27 mouse cellular contexts compared by ENCODE assay signal in the genomic region with DNA sequence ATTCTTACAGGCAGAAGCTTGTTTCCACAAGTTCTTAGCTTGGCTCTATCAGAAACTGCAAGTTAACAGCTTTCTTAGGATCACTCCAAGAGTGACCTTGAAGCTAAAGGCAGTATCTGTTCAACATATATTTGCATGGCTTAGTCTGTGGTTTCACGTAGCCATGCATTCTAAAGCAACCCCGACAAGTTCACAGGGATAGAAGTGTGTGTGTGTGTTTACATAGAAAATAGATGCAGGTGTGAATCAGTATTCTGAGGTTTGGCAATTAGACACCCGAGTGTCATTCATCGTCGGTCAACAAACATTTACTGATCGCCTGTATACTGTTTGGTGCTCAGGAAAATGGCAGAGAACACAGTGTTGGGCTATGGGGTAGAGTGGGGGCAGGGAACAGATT. TPM values are rescaled to one million over a fixed set of nuclear protein-coding genes. Genes with fewer than 3 reads are reported as not detected.
DNase-seq lines count a peak whose midpoint lies in the region; ATAC-seq and TF ChIP-seq lines count a peak whose summit lies in the region.
"Had no signal": no experiment of that assay in that cellular context is flagged by ENCODE, and none has a peak within 500 bp of the region (broad histone marks: within the 10 kb centered on the region; RNA-seq: fewer than 3 reads in every experiment).

No protein-coding gene starts in this region.

- H3K9me3 ChIP-seq in liver, embryonic 13.5 days (replicated peaks): no peaks in the 10 kb centered on the region
- H3K9me3 ChIP-seq in liver, embryonic 11.5 days (ENCODE audit: control insufficient read depth, low read length): no peaks in the 10 kb centered on the region
- no peaks in the 10 kb centered on the region for H3K9me3 ChIP-seq in liver, embryonic 14.5 days (ENCODE audit: control insufficient read depth, low read length)
- no peaks in the 10 kb centered on the region for H3K9me3 ChIP-seq in liver, postnatal 0 days (ENCODE audit: low read length)
- H3K9me3 ChIP-seq: forebrain, embryonic 10.5 days; forebrain, embryonic 13.5 days; heart, embryonic 12.5 days; heart, embryonic 15.5 days; hindbrain, embryonic 10.5 days; hindbrain, embryonic 13.5 days had no signal

- no peak overlapping the region for H3K4me3 ChIP-seq in liver, embryonic 13.5 days (replicated peaks)
- H3K4me3 ChIP-seq in liver, embryonic 11.5 days (ENCODE audit: low read depth, low read length): no peak overlapping the region
- H3K4me3 ChIP-seq in liver, embryonic 14.5 days (ENCODE audit: insufficient read depth in 1 of 2, low read depth in 2 of 2, low read length in 2 of 2): no peak overlapping the region
- H3K4me3 ChIP-seq in liver, postnatal 0 days (ENCODE audit: low read depth, low read length): no peak overlapping the region
- no peak overlapping the region for H3K4me3 ChIP-seq in thymus, adult 2 months (ENCODE audit: control insufficient read depth, insufficient read depth, low read length)
- H3K4me3 ChIP-seq: forebrain, embryonic 10.5 days; forebrain, embryonic 13.5 days; gastrocnemius, adult 2 months; heart, embryonic 12.5 days; heart, embryonic 15.5 days; hindbrain, embryonic 10.5 days; hindbrain, embryonic 13.5 days had no signal

- TF ChIP-seq CTCF in liver, embryonic 14.5 days (IDR thresholded peaks at IDR 0.05; ENCODE audit: low read depth): no peak
- TF ChIP-seq CTCF in liver, postnatal 0 days (IDR thresholded peaks at IDR 0.05; ENCODE audit: low read depth): no peak
- no peak for TF ChIP-seq CTCF in thymus, adult 2 months (IDR thresholded peaks at IDR 0.05; ENCODE audit: borderline replicate concordance, control insufficient read depth, extremely low read depth, insufficient read depth, low read length, poor library complexity)

- H3K36me3 ChIP-seq in liver, embryonic 13.5 days: no peaks in the 10 kb centered on the region
- no peaks in the 10 kb centered on the region for H3K36me3 ChIP-seq in liver, embryonic 11.5 days (ENCODE audit: control insufficient read depth, insufficient read depth, low read length)
- no peaks in the 10 kb centered on the region for H3K36me3 ChIP-seq in liver, embryonic 14.5 days (replicated peaks; ENCODE audit: control insufficient read depth, insufficient read depth, low read depth)
- no peaks in the 10 kb centered on the region for H3K36me3 ChIP-seq in liver, postnatal 0 days (replicated peaks; ENCODE audit: insufficient read depth, low read length)
- H3K36me3 ChIP-seq in thymus, adult 2 months (ENCODE audit: control insufficient read depth, insufficient read depth, low read length): no peaks in the 10 kb centered on the region
- H3K36me3 ChIP-seq: forebrain, embryonic 10.5 days; heart, embryonic 12.5 days; heart, embryonic 15.5 days; hindbrain, embryonic 10.5 days; hindbrain, embryonic 13.5 days had no signal

- peaks cover 68% of the 10 kb centered on the region for H3K4me1 ChIP-seq in liver, embryonic 13.5 days (replicated peaks)
- peaks cover 11% of the 10 kb centered on the region for H3K4me1 ChIP-seq in liver, embryonic 11.5 days (replicated peaks; ENCODE audit: control insufficient read depth, insufficient read depth, low read length)
- H3K4me1 ChIP-seq in liver, embryonic 14.5 days (replicated peaks; ENCODE audit: control insufficient read depth in 2 of 2, insufficient read depth in 2 of 2, low read length in 1 of 2): peaks cover 30 to 45% of the 10 kb centered on the region in 2 experiments
- peaks cover 33% of the 10 kb centered on the region for H3K4me1 ChIP-seq in liver, postnatal 0 days (ENCODE audit: insufficient read depth)
- H3K4me1 ChIP-seq in thymus, adult 2 months (replicated peaks; ENCODE audit: control insufficient read depth, insufficient read depth, low read length): no peaks in the 10 kb centered on the region

- H3K9ac ChIP-seq in liver, embryonic 13.5 days: no peak overlapping the region
- H3K9ac ChIP-seq in liver, embryonic 11.5 days (ENCODE audit: low read depth, low read length): no peak overlapping the region
- H3K9ac ChIP-seq in liver, embryonic 14.5 days (replicated peaks): no peak overlapping the region
- H3K9ac ChIP-seq in liver, postnatal 0 days (replicated peaks): no peak overlapping the region
- H3K9ac ChIP-seq: forebrain, embryonic 13.5 days; heart, embryonic 12.5 days; heart, embryonic 15.5 days; hindbrain, embryonic 13.5 days had no signal

- H3K27me3 ChIP-seq in liver, embryonic 13.5 days: no peaks in the 10 kb centered on the region
- no peaks in the 10 kb centered on the region for H3K27me3 ChIP-seq in liver, embryonic 11.5 days (replicated peaks; ENCODE audit: control insufficient read depth, insufficient read depth, low read length)
- no peaks in the 10 kb centered on the region for H3K27me3 ChIP-seq in liver, embryonic 14.5 days (ENCODE audit: control insufficient read depth, insufficient read depth, low read length)
- H3K27me3 ChIP-seq in liver, postnatal 0 days (ENCODE audit: insufficient read depth, low read length): no peaks in the 10 kb centered on the region
- H3K27me3 ChIP-seq in thymus, adult 2 months (ENCODE audit: control insufficient read depth, insufficient read depth, low read length): no peaks in the 10 kb centered on the region
- H3K27me3 ChIP-seq: forebrain, embryonic 13.5 days; heart, embryonic 12.5 days; heart, embryonic 15.5 days; hindbrain, embryonic 13.5 days had no signal

- no peak overlapping the region for H3K4me2 ChIP-seq in liver, embryonic 13.5 days
- H3K4me2 ChIP-seq in liver, embryonic 11.5 days: no peak overlapping the region
- no peak overlapping the region for H3K4me2 ChIP-seq in liver, embryonic 14.5 days (ENCODE audit: low read depth)
- H3K4me2 ChIP-seq in liver, postnatal 0 days (ENCODE audit: low read depth, low read length): no peak overlapping the region
- H3K4me2 ChIP-seq: forebrain, embryonic 13.5 days; heart, embryonic 12.5 days; heart, embryonic 15.5 days; hindbrain, embryonic 13.5 days had no signal

- 88% methylated on average over 6 of the region's 6 CpGs for WGBS in liver, embryonic 13.5 days (ENCODE audit: insufficient replicate concordance)
- 86% methylated on average over 6 of the region's 6 CpGs for WGBS in liver, embryonic 11.5 days
- WGBS in liver, embryonic 14.5 days (ENCODE audit: insufficient replicate concordance): 84% methylated on average over 6 of the region's 6 CpGs
- 82% methylated on average over 6 of the region's 6 CpGs for WGBS in liver, postnatal 0 days (ENCODE audit: insufficient replicate concordance)
- WGBS in thymus, adult 2 months: 93% methylated on average over 6 of the region's 6 CpGs

- no peak for TF ChIP-seq POLR2A in thymus, adult 2 months (IDR thresholded peaks at IDR 0.05; ENCODE audit: control insufficient read depth, extremely low read depth, insufficient read depth, low read length, poor library complexity)

- DNase-seq in liver, embryonic 13.5 days: no peak
- no peak for DNase-seq in liver, embryonic 11.5 days (ENCODE audit: low spot score)
- peak; percentile 4 for DNase-seq in ES-CJ7 (ENCODE audit: low read depth, low spot score)
- DNase-seq in liver, embryonic 14.5 days (ENCODE audit: low read depth in 3 of 3, low spot score in 3 of 3): no peak
- no peak for DNase-seq in liver, postnatal 0 days
- no peak for DNase-seq in retina, postnatal 1 day
- no peak for DNase-seq in thymus, adult 2 months
- DNase-seq: adrenal gland, postnatal 10 days; adrenal gland, postnatal 36 days; B cell, adult 2 months; cerebellum, adult 18-20 months; cerebellum, adult 9-10 months; cerebellum, postnatal 14 days; gastrocnemius, adult 2 months; gastrocnemius, postnatal 14 days; heart, adult 11 months; heart, postnatal 10 days; heart, postnatal 36 days had no signal

- peak overlapping the region; percentile 95 for H3K27ac ChIP-seq in liver, embryonic 13.5 days
- no peak overlapping the region for H3K27ac ChIP-seq in liver, embryonic 11.5 days (ENCODE audit: low read depth, low read length)
- peak overlapping the region; percentile 57 for H3K27ac ChIP-seq in liver, embryonic 14.5 days
- H3K27ac ChIP-seq in liver, postnatal 0 days (ENCODE audit: low read depth): 0 out of 2 replicates have a peak overlapping the region, but pooled peaks have one; percentile 7
- no peak overlapping the region for H3K27ac ChIP-seq in thymus, adult 2 months (ENCODE audit: control insufficient read depth, insufficient read depth, low read length)
- H3K27ac ChIP-seq: forebrain, embryonic 10.5 days; forebrain, embryonic 13.5 days; gastrocnemius, adult 2 months; heart, embryonic 15.5 days; hindbrain, embryonic 10.5 days; hindbrain, embryonic 13.5 days had no signal

- no peak for ATAC-seq in liver, embryonic 13.5 days (ENCODE audit: low read depth)
- no peak for ATAC-seq in liver, embryonic 11.5 days (replicated peaks; ENCODE audit: low FRiP score)
- ATAC-seq in liver, embryonic 14.5 days (ENCODE audit: insufficient read depth): no peak
- no peak for ATAC-seq in liver, postnatal 0 days
- ATAC-seq: forebrain, embryonic 13.5 days; forebrain, embryonic 16.5 days; hindbrain, embryonic 16.5 days; Patski had no signal

- no peak for TF ChIP-seq EP300 in liver, embryonic 14.5 days (IDR thresholded peaks at IDR 0.05; ENCODE audit: low read depth)
- TF ChIP-seq EP300 in liver, postnatal 0 days (IDR thresholded peaks at IDR 0.05; ENCODE audit: low read depth): no peak

RNA-seq across cellular contexts. Expression of gene Plxnc1, which starts 33.5 kb away (rescaled TPM):
- polyA plus RNA-seq in liver, embryonic 13.5 days (2015; fragmentation: Nextera tagmentation; extraction: Ambion mirVana): 1.8 and 2.0 TPM in 2 replicates
- polyA plus RNA-seq in liver, embryonic 11.5 days (2014; fragmentation: Nextera tagmentation; extraction: Ambion mirVana): 5.3 and 6.0 TPM in 2 replicates
- polyA plus RNA-seq in liver, embryonic 14.5 days (2012; rRNA removed): 1.4 and 2.0 TPM in 2 replicates
- 2.1 and 2.5 TPM in 2 replicates for polyA plus RNA-seq in liver, embryonic 14.5 days (2014; fragmentation: Nextera tagmentation; extraction: Ambion mirVana)
- 2.7 and 2.8 TPM in 2 replicates for polyA plus RNA-seq in liver, postnatal 0 days (2015; fragmentation: Nextera tagmentation; extraction: Ambion mirVana)
- polyA plus RNA-seq in thymus, adult 2 months (2012; rRNA removed): 8.7 and 9.2 TPM in 2 replicates

Comparison
In these comparisons a context has a peak if more than half of its experiments do, and no peak if none do; other contexts are left out.
1. H3K27ac ChIP-seq: peak in liver, embryonic 13.5 days (single experiment), liver, embryonic 14.5 days (single experiment) and liver, postnatal 0 days (single experiment); none in liver, embryonic 11.5 days (single experiment) and thymus, adult 2 months (single experiment).